Mouse (Mus musculus) adrenal gland, postnatal 4 days (tissue): ENCODE measurements around the gene Tktl1. TPM values are rescaled to one million over a fixed set of nuclear protein-coding genes. Genes with fewer than 3 reads are reported as not detected.

Source experiments
- total RNA-seq, 2 experiments: library from RNA; stranded (reverse); gene quantifications; 2 replicates each; pipeline ENCODE4 v1.2.3; 2021

Gene Tktl1
- total RNA-seq, 2 experiments from 2014 or later: not detected

Other genes with a start within 250 kb of the Tktl1 start
- gene Renbp, start 246.4 kb upstream of the Tktl1 start, total RNA-seq: 10 to 100 TPM; 30.4 to 30.8 TPM
- gene Hcfc1, start 210.9 kb upstream of the Tktl1 start, total RNA-seq: 10 to 100 TPM; 93.9 to 95.8 TPM
- 100 to 1,000 TPM; 127 to 128 TPM for gene Irak1, start 153.3 kb upstream of the Tktl1 start, total RNA-seq
- not detected for gene Opn1mw, start 49.8 kb upstream of the Tktl1 start, total RNA-seq
- 10 to 100 TPM; 41.1 to 45.1 TPM for gene Mecp2, start 41.9 kb upstream of the Tktl1 start, total RNA-seq
- gene Tex28, start 9.4 kb upstream of the Tktl1 start, total RNA-seq: not detected
- gene Flna, start 72.6 kb downstream of the Tktl1 start, total RNA-seq: 100 to 1,000 TPM; 207 to 261 TPM
- 10 to 100 TPM; 46.9 to 51.7 TPM for gene Emd, start 77.4 kb downstream of the Tktl1 start, total RNA-seq
- gene Rpl10, start 93.6 kb downstream of the Tktl1 start, total RNA-seq: 100 to 1,000 TPM; 472 to 522 TPM
- 100 to 1,000 TPM in 1 of 2 experiments, 10 to 100 TPM in 1; 95.2 to 102 TPM for gene Taz, start 104.7 kb downstream of the Tktl1 start, total RNA-seq
- gene Dnase1l1, start 105.1 kb downstream of the Tktl1 start, total RNA-seq: 10 to 100 TPM; 13.5 to 16.4 TPM
- gene Atp6ap1, start 119.8 kb downstream of the Tktl1 start, total RNA-seq: 100 to 1,000 TPM; 135 to 140 TPM
- gene Gdi1, start 127.7 kb downstream of the Tktl1 start, total RNA-seq: 100 to 1,000 TPM; 153 to 190 TPM
- gene Fam50a, start 135.8 kb downstream of the Tktl1 start, total RNA-seq: 10 to 100 TPM; 49.7 to 55.5 TPM
- 10 to 100 TPM; 17.4 to 22.7 TPM for gene Plxna3, start 151.8 kb downstream of the Tktl1 start, total RNA-seq
- gene Lage3, start 176.4 kb downstream of the Tktl1 start, total RNA-seq: 10 to 100 TPM; 64.0 to 74.8 TPM
- gene Ubl4a, start 196.0 kb downstream of the Tktl1 start, total RNA-seq: 10 to 100 TPM; 52.7 to 56.9 TPM
- gene Slc10a3, start 196.1 kb downstream of the Tktl1 start, total RNA-seq: 10 to 100 TPM; 13.7 to 17.5 TPM
- 10 to 100 TPM; 26.0 to 32.0 TPM for gene Fam3a, start 216.0 kb downstream of the Tktl1 start, total RNA-seq
- 10 to 100 TPM; 60.2 to 65.5 TPM for gene Ikbkg, start 216.0 kb downstream of the Tktl1 start, total RNA-seq